ENCODE assay signal across 8 mouse cellular contexts in the genomic region with DNA sequence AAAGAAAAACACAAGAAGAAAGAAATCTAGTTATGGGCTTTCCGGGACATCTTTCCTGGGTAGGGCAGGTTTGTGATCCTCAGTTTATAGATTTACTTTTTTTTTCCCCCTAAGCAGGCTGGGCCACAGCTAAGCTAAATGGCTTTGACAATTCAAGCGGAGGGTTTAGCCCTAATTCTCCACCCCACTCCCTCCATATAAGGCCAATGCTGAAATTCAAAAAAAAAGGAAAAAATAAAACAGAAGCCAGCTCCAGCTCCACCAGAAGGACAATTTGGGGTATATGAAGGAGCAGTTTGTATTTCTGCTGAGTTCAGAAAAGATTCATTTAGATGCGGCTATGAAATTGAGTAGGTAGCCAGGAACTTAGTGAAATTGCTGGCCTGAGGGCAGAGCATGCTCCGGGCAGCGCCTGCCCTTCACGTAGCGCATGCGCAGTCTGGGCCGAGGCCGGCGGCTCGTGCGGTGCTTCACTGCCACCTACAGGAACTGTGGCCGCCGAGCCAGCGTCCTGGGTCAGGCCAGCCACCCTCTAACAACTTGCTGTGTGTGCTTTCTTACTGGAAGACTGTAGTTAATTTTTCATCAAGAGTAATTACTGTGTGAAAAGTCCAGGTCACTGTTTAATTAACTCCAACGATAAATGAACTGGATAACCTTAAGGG.
A peak's percentile ranks its signal among the peaks of the same experiment; 100 is the strongest.
DNase-seq lines count a peak whose midpoint lies in the region; TF ChIP-seq lines count a peak whose summit lies in the region.

No protein-coding gene starts in this region.

- peak overlapping the region; percentile 33; the same call in 1 of the 2 replicates for H3K4me3 ChIP-seq in left cerebral cortex, adult 2 months

- DNase-seq in adrenal gland, adult (ENCODE audit: inconsistent age in 2 of 2, low spot score in 1 of 2): peak; percentile 91 to 96
- peak; percentile 95 for DNase-seq in embryo, embryonic 10 days (ENCODE audit: low spot score)
- DNase-seq in gastrocnemius, postnatal 14 days: peak; percentile 91
- peak; percentile 66 for DNase-seq in hindlimb bud, embryonic 11.5 days (ENCODE audit: extremely low spot score, low read depth, low spot score)
- DNase-seq in left cerebral cortex, adult 2 months (ENCODE audit: extremely low spot score in 1 of 2, low spot score in 2 of 2): peak; percentile 85 to 92
- peak; percentile 91 to 92 for DNase-seq in lung, postnatal 4 days
- DNase-seq in right cerebral cortex, adult 18-20 months: peak; percentile 89
- DNase-seq in urinary bladder, adult 18-20 months (ENCODE audit: low spot score in 2 of 2): peak; percentile 84 to 85

- intact Hi-C loops in gastrocnemius, postnatal 14 days (cut with DNase I; ENCODE audit: low total_unique reads): no loop called here
- intact Hi-C loops in left cerebral cortex, adult 2 months (cut with DNase I): loop anchor here (1.0 to 10.0 kb wide), 6 partner anchors 202 to 605 kb away; no protein-coding TSS in a partner anchor

- TF ChIP-seq CTCF in left cerebral cortex, adult 2 months (IDR thresholded peaks at IDR 0.05): peak; percentile 89

- no peak overlapping the region for H3K27ac ChIP-seq in left cerebral cortex, adult 2 months
